Mouse (Mus musculus) spleen, adult 12 weeks (tissue): ENCODE data around the gene Leng1.

Experiments used
- DNase-seq: peaks from one replicate; pipeline ENCODE4 v3.0.0; 2022; ENCODE audit warnings: low spot score

Leng1 gene

DNA sequence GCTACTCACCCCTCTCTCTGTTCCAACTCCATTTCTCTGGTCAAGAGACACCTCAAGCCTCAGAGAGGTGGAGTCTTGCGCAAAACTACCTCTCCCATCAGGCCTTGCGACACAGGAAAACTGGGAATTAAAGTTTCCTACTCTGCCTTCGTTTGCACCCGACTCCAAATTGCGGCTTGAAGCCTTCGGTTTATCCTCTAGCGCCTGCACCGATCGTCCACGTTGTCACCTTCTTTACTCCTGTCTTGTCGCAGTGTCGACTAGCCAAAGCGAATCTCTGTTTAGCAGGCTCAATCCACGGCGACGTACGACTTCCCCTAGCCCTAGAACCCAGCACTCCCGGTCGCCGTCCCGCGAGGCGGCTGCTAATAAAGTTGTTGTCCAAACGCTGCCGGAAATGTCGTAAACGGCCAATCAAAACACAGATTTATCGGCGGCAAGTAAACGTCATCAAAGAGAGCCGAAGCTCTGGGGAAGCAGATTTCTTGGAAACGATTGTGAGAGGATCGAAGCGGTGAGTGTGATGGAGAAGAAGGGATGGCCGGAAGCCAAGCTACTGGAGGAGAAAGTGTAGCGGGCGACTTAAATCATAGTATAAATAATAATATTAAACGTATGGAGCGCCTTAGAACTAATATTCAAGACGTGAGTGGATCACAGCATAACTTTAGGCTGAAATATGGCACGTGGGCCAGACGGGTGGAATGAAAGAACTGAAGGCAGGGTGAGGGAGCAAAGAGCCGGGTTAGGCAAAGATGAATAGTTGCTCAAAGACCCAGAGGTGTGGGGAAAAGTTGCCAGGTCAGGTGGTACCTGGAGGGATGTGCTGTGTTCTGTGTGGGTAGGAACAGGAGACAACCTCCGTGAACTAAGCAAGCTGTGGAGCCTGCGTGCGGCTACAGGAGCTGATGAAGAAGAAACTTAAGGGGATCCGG is 35.8 kb downstream of the Leng1 start, which contains the start of the genes Tfpt and Prpf31:
TSS of gene Tfpt (minus strand) at position 387 of the 935 bp plus-strand sequence.
TSS of gene Prpf31 (plus strand) at position 443 of the 935 bp plus-strand sequence.
- DNase-seq, result peak; percentile 90

DNA sequence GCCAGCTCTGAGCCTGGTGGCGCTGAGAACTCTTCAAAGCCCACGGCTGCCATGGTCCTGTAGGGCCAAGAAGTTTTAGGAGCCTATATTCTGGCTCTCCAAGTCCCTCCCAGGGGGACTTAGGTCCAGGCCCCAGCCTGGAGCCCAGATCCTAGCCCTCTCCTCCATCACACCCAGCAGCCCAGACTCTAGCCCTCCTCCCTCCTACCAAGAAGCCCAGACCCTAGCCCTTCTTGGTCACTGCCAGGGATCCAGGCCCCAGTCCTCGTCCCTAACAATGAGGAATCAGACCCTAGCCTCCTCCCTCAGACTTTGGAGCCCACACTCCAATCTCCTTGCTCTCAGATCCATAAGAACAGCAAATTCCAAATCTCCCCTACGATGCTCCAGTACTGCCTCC is 36.6 kb downstream of the Leng1 start:
- DNase-seq, result no peak

DNA sequence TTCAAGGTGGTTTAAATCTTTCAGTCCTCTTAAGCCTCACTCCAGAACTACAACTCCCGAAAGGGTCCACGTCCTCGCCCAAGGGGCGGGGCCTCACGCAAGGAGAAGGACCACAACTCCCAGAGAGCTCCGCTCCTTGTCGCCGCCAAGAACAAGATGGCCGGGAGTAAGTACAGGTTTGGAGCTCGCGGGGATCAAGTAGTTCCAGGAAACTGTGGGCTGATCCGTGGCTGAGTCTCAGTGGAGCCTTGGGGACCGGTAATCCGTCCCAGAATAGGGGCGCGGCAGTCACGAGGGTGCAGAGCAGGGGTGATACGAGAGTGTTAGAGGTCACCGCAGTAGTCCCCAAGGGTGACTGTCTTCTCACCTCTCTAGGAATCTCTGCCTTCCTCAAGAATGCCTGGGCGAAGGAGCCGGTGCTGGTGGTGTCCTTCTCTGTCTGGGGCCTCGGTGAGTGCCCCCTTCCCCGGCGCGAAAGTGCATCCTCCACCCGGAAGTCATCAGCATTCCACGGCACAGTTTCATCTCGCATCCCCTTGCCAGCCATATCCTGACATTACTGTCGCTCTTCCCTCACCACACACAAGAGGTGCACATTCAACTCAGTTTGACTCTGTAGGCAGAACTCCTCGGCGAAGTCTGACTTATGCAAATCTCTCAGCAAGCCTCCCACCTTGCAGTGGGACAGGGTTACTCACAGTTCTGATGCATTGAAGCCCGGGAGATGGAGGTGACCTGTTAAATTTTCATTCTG is 48.2 kb downstream of the Leng1 start, which contains the start of gene Ndufa3:
TSS of gene Ndufa3 (plus strand) at position 132 of the 754 bp plus-strand sequence.
- DNase-seq, result peak; percentile 75

DNA sequence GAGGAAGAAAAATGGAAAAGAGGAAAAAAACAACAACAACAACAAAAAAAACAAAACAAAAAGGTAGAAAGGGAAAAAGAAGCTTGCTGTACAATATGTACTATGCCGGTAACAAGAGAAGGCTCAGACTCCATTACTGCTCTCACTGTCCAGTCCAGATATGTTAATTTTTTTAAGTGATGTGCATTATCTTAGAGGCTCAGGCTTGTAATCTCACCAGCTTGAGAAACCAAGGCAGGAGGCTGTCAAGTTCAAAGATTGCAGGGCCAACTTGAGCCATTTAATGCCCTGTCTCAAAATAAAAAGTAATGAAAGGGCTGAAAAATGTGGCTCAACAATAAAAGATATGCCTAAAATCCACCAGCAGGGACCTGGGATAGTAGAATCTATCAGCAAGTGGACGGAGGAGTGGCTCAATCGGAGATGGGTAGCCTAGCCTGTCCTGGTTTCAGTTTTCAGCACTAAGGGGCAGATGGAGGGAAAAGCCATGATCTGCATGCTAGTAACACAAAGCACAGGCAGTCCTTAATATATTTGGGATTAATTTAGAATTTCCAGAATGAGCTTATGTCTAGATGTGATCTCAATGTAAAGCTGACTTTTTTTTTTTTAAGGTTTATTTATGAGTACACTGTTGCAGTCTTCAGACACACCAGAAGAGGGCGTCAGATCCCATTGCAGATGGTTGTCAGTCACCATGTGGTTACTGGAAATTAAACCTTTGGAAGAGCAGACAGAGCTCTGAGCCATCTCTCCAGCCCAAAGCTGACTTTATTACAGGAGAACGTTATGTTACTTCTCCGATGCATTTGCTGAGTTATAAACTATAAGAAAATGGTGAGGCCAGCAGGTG is 49.0 kb downstream of the Leng1 start:
- DNase-seq, result no peak

DNA sequence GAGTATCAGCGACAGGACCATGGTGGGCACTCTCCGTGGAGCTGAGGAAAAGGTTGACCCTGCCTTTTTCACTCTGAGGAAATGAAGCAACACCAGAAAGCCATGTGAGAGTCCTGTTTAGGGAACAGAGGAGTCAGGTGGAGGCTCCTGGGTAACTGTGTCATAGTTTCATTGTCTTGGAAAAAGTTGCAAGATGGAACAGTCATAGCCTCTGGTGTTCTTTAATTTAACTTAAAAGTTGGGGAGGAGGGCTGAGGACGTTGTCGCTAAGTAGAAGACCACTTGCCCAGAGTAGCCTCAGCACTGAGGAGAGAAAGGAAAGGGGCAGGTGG is 49.6 kb downstream of the Leng1 start, which contains the start of gene Oscar:
TSS of gene Oscar (minus strand) at position 101 of the 332 bp plus-strand sequence.
- no peak for DNase-seq

DNA sequence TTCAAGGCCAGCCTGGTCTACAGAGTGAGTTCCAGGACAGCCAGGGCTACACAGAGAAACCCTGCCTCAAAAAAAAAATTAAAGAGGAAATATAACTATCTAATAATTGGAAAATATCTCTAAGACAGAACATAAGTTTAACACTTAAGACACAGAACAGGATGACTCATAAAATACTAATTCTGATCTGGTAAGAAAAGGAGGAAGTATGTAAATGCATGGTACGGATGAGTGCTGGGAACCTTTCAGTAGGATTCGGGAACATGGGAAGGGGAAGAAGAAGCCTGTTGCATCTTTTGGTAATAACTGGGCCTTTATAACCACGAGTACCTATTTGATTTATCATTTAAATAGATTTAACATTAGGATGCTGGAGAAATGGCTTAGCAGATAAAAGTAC is 51.6 kb downstream of the Leng1 start:
- DNase-seq, result no peak

DNA sequence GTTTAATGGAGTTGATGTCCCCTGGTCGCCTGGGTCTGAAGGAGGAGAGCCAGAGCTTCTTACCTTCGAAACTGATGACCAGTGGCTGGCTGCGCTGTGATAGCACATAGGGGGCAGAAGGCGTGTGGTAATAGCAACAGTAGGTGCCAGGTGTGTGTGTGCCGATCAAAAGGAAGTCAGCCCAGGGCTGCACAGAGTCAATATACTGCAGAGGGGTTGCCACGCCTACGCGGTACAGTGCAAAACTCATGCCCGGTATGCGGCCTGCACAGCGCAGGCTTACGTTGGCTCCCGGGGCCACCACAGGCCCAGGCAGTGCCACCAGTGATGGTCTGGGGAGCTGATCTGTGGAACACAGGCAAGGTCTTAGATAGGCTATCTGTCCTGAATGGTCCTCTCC is 54.6 kb downstream of the Leng1 start:
- DNase-seq, result no peak

DNA sequence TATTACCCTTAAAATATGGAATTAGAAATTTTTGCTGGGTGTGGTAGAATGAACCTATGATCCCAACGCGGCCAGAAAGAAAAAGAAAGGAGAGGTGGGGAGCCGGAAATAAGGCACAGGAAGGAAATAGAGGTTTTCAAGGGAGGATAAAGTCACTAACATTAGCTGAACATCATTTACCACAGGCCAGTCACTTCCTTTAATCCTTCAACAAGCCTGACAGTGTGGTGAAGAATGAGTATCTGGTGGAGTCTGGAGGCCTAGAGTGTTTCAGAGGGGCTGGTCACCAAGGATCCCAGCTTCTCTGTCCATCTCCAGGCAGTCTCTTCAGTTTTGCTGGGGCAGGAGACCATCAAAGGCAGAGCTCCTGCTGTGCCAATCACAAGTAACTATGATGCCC is 55.2 kb downstream of the Leng1 start:
- DNase-seq, result no peak
